Mouse (Mus musculus) small intestine, adult 2 months (tissue): ENCODE measurements at regions not wholly inside any gene's neighbourhood (a gene's known extent, or its start where the extent isn't known, plus 50 kb on each side); places are given as distances from the start of the nearest gene placed in this dataset.

Source experiments
- CTCF ChIP-seq: fragments of 200-500 bp; IDR thresholded peaks from 2 replicates; pipeline ENCODE4 v1.5.1; 2012; ENCODE audit warnings: low read depth, mild to moderate bottlenecking, control low read depth, inconsistent platforms, low read length, moderate library complexity, mixed read lengths; ENCODE audit not compliant: insufficient replicate concordance, insufficient read length; ENCODE audit errors: extremely low read depth
- POLR2A ChIP-seq: fragments of 200-500 bp; IDR thresholded peaks from 2 replicates; pipeline ENCODE4 v1.6.1; 2012; ENCODE audit warnings: low read depth, mild to moderate bottlenecking, control low read depth, inconsistent platforms, low read length, moderate library complexity

GRCm38 (mm10) chr17:83127842-83128241, 87.2 kb upstream of the Pkdcc start:
- TF ChIP-seq POLR2A (no peak), CTCF (no peak)
